Mouse (Mus musculus) neural tube, embryonic 11.5 days (tissue): ENCODE measurements around the gene Acsl5. TPM values are rescaled to one million over a fixed set of nuclear protein-coding genes. Genes with fewer than 3 reads are reported as not detected.

ENCODE experiments used
- ATAC-seq: fragments of 200-750 bp; cut with Nextera tagmentation; 2 replicates; pipeline ENCODE4 v1.8.0; 2017; ENCODE audit warnings: moderate number of reproducible peaks, mild to moderate bottlenecking, moderate TSS enrichment, moderate library complexity; ENCODE audit not compliant: insufficient read depth, low FRiP score, low TSS enrichment
- DNase-seq: peaks from one replicate; pipeline ENCODE4 v3.0.0-alpha.2; 2015; ENCODE audit warnings: low spot score
- H3K27ac ChIP-seq: fragments of 300-500 bp; sonication (generic); 2 replicates; pipeline ENCODE4 v1.5.1; 2014; ENCODE audit warnings: low read depth, mild to moderate bottlenecking, low read length
- H3K27me3 ChIP-seq: fragments of 300-500 bp; sonication (generic); 2 replicates; pipeline ENCODE4 v1.6.1; 2014; ENCODE audit warnings: mild to moderate bottlenecking, low read length, mixed read lengths; ENCODE audit not compliant: control insufficient read depth, insufficient read depth
- H3K36me3 ChIP-seq: fragments of 300-500 bp; sonication (generic); 2 replicates; pipeline ENCODE4 v1.6.1; 2014; ENCODE audit warnings: mild to moderate bottlenecking, low read length, moderate library complexity, mixed read lengths; ENCODE audit not compliant: control insufficient read depth, insufficient read depth
- H3K4me1 ChIP-seq: fragments of 300-500 bp; sonication (generic); 2 replicates; pipeline ENCODE4 v1.6.1; 2014; ENCODE audit warnings: low read length, mixed read lengths; ENCODE audit not compliant: control insufficient read depth, insufficient read depth
- H3K4me2 ChIP-seq: fragments of 300-500 bp; sonication (generic); 2 replicates; pipeline ENCODE4 v1.6.1; 2014; ENCODE audit warnings: low read depth, mild to moderate bottlenecking, moderate library complexity
- H3K4me3 ChIP-seq: fragments of 300-500 bp; sonication (generic); 2 replicates; pipeline ENCODE4 v1.5.1; 2014; ENCODE audit warnings: low read depth, low read length
- H3K9ac ChIP-seq: fragments of 300-500 bp; sonication (generic); 2 replicates; pipeline ENCODE4 v1.6.1; 2014; ENCODE audit warnings: mild to moderate bottlenecking, low read length
- H3K9me3 ChIP-seq: fragments of 300-500 bp; sonication (generic); 2 replicates; pipeline ENCODE4 v1.6.1; 2016; ENCODE audit warnings: low read length; ENCODE audit not compliant: control insufficient read depth
- WGBS: fragments of 180-500 bp; shearing (Covaris S2); extraction: QIAGEN DNeasy Blood & Tissue Kit; methylation state at CpG from one replicate; pipeline ENCODE4 v1.1.7; 2014; 5-methylcytosine and 5-hydroxymethylcytosine counted together
- polyA plus RNA-seq: library from polyadenylated mRNA; unstranded; fragments of >200 nt; fragmentation: Nextera tagmentation; extraction: Ambion mirVana; gene quantifications from 2 replicates; pipeline ENCODE4 v1.2.1, GENCODE M21; 2014

Acsl5 gene
- polyA plus RNA-seq, 1 experiment from 2014 or later = 19.4 TPM

GRCm38 (mm10) chr19:55231081-55231480, 20.7 kb upstream of the Acsl5 start:
- Histone ChIP-seq H3K27ac (no peak overlapping the region), H3K36me3 (no peaks in the 10 kb centered on the region), H3K4me2 (no peak overlapping the region), H3K27me3 (no peaks in the 10 kb centered on the region), H3K4me3 (no peak overlapping the region), H3K9ac (no peak overlapping the region), H3K4me1 (no peaks in the 10 kb centered on the region), H3K9me3 (no peaks in the 10 kb centered on the region)
- DNase-seq = no peak
- 85% methylated on average over 10 of the region's 10 CpGs for WGBS
- no peak for ATAC-seq

DNA sequence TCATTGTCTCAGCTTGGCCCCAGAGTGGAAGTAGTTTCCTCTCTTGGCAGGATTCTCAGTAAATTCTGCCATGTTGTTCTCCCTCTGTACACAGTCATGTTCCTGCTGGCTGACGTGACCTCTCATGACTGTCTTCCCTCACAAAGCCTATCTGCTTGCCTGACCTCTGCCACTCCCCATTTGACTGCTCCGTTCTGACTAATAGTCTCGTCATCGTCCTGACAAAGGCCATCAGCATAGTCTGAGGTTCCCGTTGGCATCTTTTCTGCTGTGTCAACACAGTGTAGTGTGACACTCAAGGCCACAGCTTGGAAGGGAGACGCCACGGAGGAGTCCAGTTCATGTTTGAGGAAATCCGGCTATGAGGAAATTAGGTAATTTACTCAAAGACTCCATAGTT, 19.6 kb upstream of the Acsl5 start:
- WGBS = 76% methylated on average over 8 of the region's 8 CpGs
- Histone ChIP-seq H3K4me1 (no peaks in the 10 kb centered on the region), H3K36me3 (no peaks in the 10 kb centered on the region), H3K4me2 (no peak overlapping the region), H3K9ac (no peak overlapping the region), H3K27me3 (no peaks in the 10 kb centered on the region), H3K9me3 (no peaks in the 10 kb centered on the region), H3K27ac (no peak overlapping the region), H3K4me3 (no peak overlapping the region)
- DNase-seq (no peak), ATAC-seq (no peak)

DNA sequence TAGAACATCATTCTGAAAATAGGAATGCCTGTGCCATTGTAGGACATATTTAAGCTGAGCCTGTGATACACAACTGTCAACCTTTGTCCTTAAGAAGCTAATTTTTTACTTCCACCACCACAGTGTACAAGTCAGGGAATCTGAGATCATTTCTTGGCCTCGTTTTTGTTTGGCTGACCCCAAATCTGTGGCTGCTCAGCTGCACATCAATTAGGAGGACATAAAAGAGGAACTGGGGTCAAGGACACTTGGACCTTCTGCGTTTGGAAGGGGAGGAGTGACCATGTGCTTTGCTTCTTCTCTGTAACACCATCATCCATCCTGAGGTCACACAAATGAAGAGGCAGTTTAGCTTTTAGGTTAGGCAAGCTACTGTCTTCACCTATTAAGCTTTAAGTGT, 15.7 kb upstream of the Acsl5 start:
- Histone ChIP-seq H3K9me3 (no peaks in the 10 kb centered on the region), H3K27ac (no peak overlapping the region), H3K27me3 (no peaks in the 10 kb centered on the region), H3K4me3 (no peak overlapping the region), H3K9ac (no peak overlapping the region), H3K36me3 (no peaks in the 10 kb centered on the region), H3K4me1 (no peaks in the 10 kb centered on the region), H3K4me2 (no peak overlapping the region)
- DNase-seq (no peak), ATAC-seq (no peak)
- 48% methylated on average over 2 of the region's 2 CpGs for WGBS

- no peak overlapping the region for H3K9ac ChIP-seq
- no peak overlapping the region for H3K4me3 ChIP-seq
- no peak overlapping the region for H3K4me2 ChIP-seq
- H3K36me3 ChIP-seq = no peaks in the 10 kb centered on the region
- H3K27ac ChIP-seq = no peak overlapping the region
- DNase-seq (no peak), ATAC-seq (no peak)
- H3K27me3 ChIP-seq = no peaks in the 10 kb centered on the region
- no peaks in the 10 kb centered on the region for H3K4me1 ChIP-seq
- no peaks in the 10 kb centered on the region for H3K9me3 ChIP-seq
- WGBS = 85% methylated on average over 5 of the region's 5 CpGs
These were observed 15.2 kb upstream of the Acsl5 start for GRCm38 (mm10) chr19:55236564-55236963.

DNA sequence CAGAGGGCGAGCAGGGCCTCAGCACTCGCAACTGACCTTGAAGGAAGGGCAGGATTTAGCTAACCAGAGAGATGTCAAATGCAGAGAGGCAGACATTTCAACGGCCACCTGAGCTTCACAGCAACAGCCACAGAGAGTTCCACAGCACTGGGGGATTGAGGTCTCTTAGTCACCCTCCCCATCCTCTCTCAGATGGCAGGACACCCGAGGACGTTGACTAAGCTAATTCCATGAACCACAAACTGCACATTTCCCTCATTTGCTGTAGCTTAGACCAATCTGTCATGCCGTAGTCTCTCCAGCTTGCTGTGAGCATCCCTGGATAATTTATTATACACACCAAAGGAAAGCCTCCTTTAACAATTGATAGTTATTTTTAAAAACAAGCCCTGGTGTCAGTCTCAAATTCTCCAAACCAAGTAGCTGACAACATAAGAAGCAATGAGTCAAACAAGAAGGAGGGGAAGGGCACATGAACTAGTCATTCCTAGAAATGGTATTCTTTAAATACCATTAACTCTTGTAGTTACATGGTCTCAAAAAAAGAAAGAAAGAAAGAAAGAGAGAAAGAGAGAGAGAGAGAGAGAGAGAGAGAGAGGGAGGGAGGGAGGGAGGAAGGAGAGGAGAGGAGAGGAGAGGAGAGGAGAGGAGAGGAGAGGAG, 11.8 kb upstream of the Acsl5 start:
- 82% methylated on average over 6 of the region's 6 CpGs for WGBS
- ATAC-seq (no peak), DNase-seq (no peak)
- no peak overlapping the region for H3K4me3 ChIP-seq
- no peak overlapping the region for H3K9ac ChIP-seq
- H3K9me3 ChIP-seq = no peaks in the 10 kb centered on the region
- no peak overlapping the region for H3K4me2 ChIP-seq
- H3K4me1 ChIP-seq = no peaks in the 10 kb centered on the region
- H3K36me3 ChIP-seq = no peaks in the 10 kb centered on the region
- no peaks in the 10 kb centered on the region for H3K27me3 ChIP-seq
- no peak overlapping the region for H3K27ac ChIP-seq

GRCm38 (mm10) chr19:55241186-55241645, 10.5 kb upstream of the Acsl5 start, which contains the start of gene Gucy2g:
Gucy2g (minus strand) TSS chr19:55241236.
- no peak for ATAC-seq

DNA sequence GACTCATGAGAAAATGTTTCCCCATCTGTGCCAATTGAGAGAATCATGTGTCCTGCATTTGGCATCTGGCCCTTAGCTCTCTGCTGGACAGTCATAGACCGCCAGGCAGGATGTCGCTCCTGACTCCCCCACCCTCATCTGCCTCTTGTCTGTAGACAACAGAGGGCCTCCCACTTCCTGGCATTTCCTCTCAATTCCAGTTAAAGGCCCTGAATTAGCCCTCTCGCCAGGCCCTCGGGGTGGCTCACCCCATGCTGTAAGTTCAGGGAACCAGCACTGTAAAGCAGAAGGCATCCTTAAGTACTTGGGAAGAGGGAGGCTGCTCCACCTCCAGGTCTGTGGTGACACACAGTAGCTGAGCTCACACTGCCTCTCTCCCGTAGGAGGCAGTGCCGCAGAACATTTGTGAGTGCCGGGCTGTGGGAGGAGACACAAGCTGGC, 6.9 kb upstream of the Acsl5 start:
- H3K4me2 ChIP-seq = no peak overlapping the region
- no peaks in the 10 kb centered on the region for H3K36me3 ChIP-seq
- no peak overlapping the region for H3K9ac ChIP-seq
- H3K27me3 ChIP-seq = no peaks in the 10 kb centered on the region
- WGBS = 27% methylated on average over 7 of the region's 7 CpGs
- ATAC-seq = no peak
- H3K4me3 ChIP-seq = no peak overlapping the region
- no peaks in the 10 kb centered on the region for H3K9me3 ChIP-seq
- 0 out of 2 replicates have a peak overlapping the region, but pooled peaks have one; percentile 3 for H3K27ac ChIP-seq
- H3K4me1 ChIP-seq = no peaks in the 10 kb centered on the region
- DNase-seq = no peak

More at GRCm38 (mm10) chr19:55241186-55241645, 10.5 kb upstream of the Acsl5 start, which contains the start of gene Gucy2g:
- Histone ChIP-seq H3K9me3 (no peaks in the 10 kb centered on the region), H3K36me3 (no peaks in the 10 kb centered on the region), H3K4me3 (no peak within 1 kb of the TSS), H3K4me1 (no peaks in the 10 kb centered on the region), H3K27ac (no peak within 1 kb of the TSS), H3K27me3 (no peaks in the 10 kb centered on the region), H3K9ac (no peak within 1 kb of the TSS), H3K4me2 (no peak within 1 kb of the TSS)
- DNase-seq = no peak
- WGBS = 82% methylated on average over 6 of the region's 6 CpGs

GRCm38 (mm10) chr19:55247563-55247962, 4.2 kb upstream of the Acsl5 start:
- H3K4me2 ChIP-seq = no peak overlapping the region
- no peak for ATAC-seq
- H3K27ac ChIP-seq = no peak overlapping the region
- WGBS = 86% methylated on average over 5 of the region's 5 CpGs
- no peaks in the 10 kb centered on the region for H3K4me1 ChIP-seq
- DNase-seq = no peak
- H3K36me3 ChIP-seq = no peaks in the 10 kb centered on the region
- no peaks in the 10 kb centered on the region for H3K9me3 ChIP-seq
- H3K4me3 ChIP-seq = no peak overlapping the region
- no peaks in the 10 kb centered on the region for H3K27me3 ChIP-seq
- H3K9ac ChIP-seq = no peak overlapping the region

DNA sequence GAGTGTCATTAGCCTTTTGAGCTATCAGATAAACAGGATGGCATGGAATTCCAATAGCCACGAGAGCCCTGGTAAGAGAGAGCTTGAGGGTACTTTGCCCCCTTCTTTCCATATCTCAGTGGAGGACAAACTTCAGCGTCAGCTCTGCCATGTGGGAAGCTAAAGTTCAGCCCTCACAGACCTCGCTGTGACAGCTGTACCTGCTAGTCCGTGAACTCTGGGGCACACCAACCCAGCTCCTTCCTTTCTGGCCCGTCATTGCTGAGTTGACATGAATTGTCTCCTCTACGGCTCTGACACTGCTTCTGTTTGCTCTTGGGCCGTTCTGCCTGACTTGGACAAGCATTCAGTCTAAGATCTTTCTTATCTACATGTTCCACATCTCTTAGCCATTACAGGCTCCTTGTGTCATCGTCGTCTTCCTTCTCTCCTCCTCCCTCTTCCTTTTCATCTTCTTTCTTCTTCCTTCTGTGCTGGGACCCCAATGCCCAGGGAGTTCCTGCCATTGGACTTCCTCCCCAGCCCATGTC, 3.7 kb upstream of the Acsl5 start:
- Histone ChIP-seq H3K4me3 (no peak overlapping the region), H3K4me2 (no peak overlapping the region), H3K27me3 (no peaks in the 10 kb centered on the region), H3K9ac (no peak overlapping the region), H3K4me1 (no peaks in the 10 kb centered on the region), H3K27ac (no peak overlapping the region), H3K9me3 (no peaks in the 10 kb centered on the region), H3K36me3 (no peaks in the 10 kb centered on the region)
- ATAC-seq (no peak), DNase-seq (no peak)
- 80% methylated on average over 9 of the region's 9 CpGs for WGBS
